Mouse (Mus musculus) cerebellum, adult 11 months (tissue): ENCODE results near the gene 1700024P04Rik.
"Not testable (repeated sequence)": the region's sequence is repeated elsewhere in the genome, so short reads cannot be mapped to it uniquely, and the experiment has no call there.

Experiments used
- DNase-seq: peaks from one replicate; pipeline ENCODE4 v3.0.0; 2022

Gene 1700024P04Rik

GRCm38 (mm10) chr13:98984465-98984864, at the start of gene 1700024P04Rik:
Gene 1700024P04Rik, minus strand, starts transcription at chr13:98984565.
- no peak for DNase-seq

- no peak for DNase-seq
Observed at GRCm38 (mm10) chr13:99031223-99032216, 47.2 kb upstream of the 1700024P04Rik start.

- DNase-seq, result no peak
Observed at GRCm38 (mm10) chr13:99030579-99031200, 46.3 kb upstream of the 1700024P04Rik start.

- no peak for DNase-seq
Observed at GRCm38 (mm10) chr13:99025268-99025667, 40.9 kb upstream of the 1700024P04Rik start.

GRCm38 (mm10) chr13:99022036-99022435, 37.7 kb upstream of the 1700024P04Rik start:
- DNase-seq, result no peak

- no peak for DNase-seq
Observed at GRCm38 (mm10) chr13:99021181-99021580, 36.8 kb upstream of the 1700024P04Rik start.

- DNase-seq, result no peak
Observed at GRCm38 (mm10) chr13:99019831-99020669, 35.7 kb upstream of the 1700024P04Rik start.

- no peak for DNase-seq
Observed at GRCm38 (mm10) chr13:99018526-99019201, 34.3 kb upstream of the 1700024P04Rik start.

- DNase-seq, result no peak
Observed at GRCm38 (mm10) chr13:99016696-99017095, 32.3 kb upstream of the 1700024P04Rik start.

- DNase-seq, result no peak
Observed at GRCm38 (mm10) chr13:99012891-99013290, 28.5 kb upstream of the 1700024P04Rik start.

- no peak for DNase-seq
Observed at GRCm38 (mm10) chr13:99008013-99008412, 23.6 kb upstream of the 1700024P04Rik start.

GRCm38 (mm10) chr13:99006389-99007099, 22.2 kb upstream of the 1700024P04Rik start:
- no peak for DNase-seq

- DNase-seq, result not testable (repeated sequence)
Observed at GRCm38 (mm10) chr13:99001652-99002051, 17.3 kb upstream of the 1700024P04Rik start.

GRCm38 (mm10) chr13:98997025-98997424, 12.7 kb upstream of the 1700024P04Rik start:
- DNase-seq, result no peak

- DNase-seq, result no peak
Observed at GRCm38 (mm10) chr13:98977070-98977785, 7.1 kb downstream of the 1700024P04Rik start.

GRCm38 (mm10) chr13:98976022-98976421, 8.3 kb downstream of the 1700024P04Rik start:
- DNase-seq, result not testable (repeated sequence)

GRCm38 (mm10) chr13:98972090-98972489, 12.3 kb downstream of the 1700024P04Rik start:
- DNase-seq, result no peak

GRCm38 (mm10) chr13:98971641-98972040, 12.7 kb downstream of the 1700024P04Rik start:
- no peak for DNase-seq

GRCm38 (mm10) chr13:98968517-98968916, 15.8 kb downstream of the 1700024P04Rik start:
- DNase-seq, result no peak

GRCm38 (mm10) chr13:98967942-98968341, 16.4 kb downstream of the 1700024P04Rik start:
- no peak for DNase-seq

GRCm38 (mm10) chr13:98966583-98966982, 17.8 kb downstream of the 1700024P04Rik start:
- DNase-seq, result no peak
